Mouse (Mus musculus) cerebellum, adult 8-10 months (tissue): ENCODE measurements at regions not wholly inside any gene's neighbourhood (a gene's known extent, or its start where the extent isn't known, plus 50 kb on each side); places are given as distances from the start of the nearest gene placed in this dataset.
A peak's percentile ranks its signal among the peaks of the same experiment; 100 is the strongest.

ENCODE experiments used
- DNase-seq: peaks from one replicate; pipeline ENCODE4 v3.0.0; 2022

- DNase-seq = no peak
These were observed 146.0 kb upstream of the Zfp507 start for GRCm38 (mm10) chr7:35948794-35949193.

GRCm38 (mm10) chr7:35948389-35948788 is 145.6 kb upstream of the Zfp507 start:
- DNase-seq = no peak

- no peak for DNase-seq
These were observed 138.3 kb upstream of the Zfp507 start for GRCm38 (mm10) chr7:35941086-35941485.

DNA sequence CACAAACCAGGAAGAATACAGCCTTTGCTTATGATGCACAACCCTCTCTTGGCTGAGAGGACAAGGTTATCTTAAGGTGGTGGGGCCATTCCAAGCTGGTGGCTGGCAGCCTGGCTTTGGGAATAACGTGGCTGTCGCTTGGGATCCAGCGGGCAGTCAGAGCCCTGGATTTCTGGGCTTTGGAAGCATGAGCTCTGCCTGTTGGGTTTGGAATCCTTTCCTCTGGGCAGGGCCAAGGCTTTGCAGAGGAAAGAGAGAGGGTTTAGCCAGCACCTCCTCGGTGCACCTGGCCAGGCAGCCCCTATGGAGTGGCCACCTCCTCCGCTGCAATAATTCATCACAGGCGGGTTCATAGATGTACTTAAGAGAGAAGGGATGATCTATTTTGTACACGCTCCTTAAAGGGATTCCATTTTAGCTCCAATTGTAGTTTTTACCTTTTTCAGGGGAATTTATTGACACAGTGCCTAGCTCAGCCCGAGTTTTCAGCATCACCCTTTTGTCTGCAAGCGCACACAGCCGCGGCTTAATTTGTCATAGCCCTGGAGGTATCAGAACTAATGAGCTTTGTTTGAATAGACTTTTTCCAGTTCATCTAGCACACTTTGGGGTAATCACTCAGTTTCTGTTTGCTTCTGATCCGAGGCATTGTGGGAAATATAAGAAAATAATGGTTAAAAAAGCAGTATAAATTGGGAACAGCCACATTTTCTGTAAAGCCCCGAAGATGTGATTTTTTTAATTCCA is 135.5 kb upstream of the Zfp507 start:
- no peak for DNase-seq

GRCm38 (mm10) chr7:35926749-35927148 is 123.9 kb upstream of the Zfp507 start:
- no peak for DNase-seq

DNA sequence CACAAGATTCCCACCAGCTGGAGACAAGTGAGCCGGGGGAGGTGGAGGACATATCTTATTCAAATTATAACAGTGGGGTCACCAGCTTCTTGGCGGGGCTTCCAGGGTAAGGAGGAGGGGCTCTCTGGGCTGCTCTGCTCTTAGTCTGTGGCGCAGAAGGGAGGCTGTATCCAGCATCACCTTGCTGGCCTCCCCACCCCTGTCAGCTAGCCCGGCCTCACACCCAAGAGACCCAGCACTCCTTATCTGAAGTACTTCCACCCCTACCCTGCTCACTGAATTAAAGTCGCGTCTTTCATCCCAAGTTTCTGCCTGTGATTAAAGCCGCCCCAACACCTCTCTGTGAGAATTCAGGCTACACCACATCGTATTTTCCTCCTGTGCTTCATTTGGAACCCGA is 119.8 kb upstream of the Zfp507 start:
- DNase-seq = no peak

GRCm38 (mm10) chr7:35920884-35921283 is 118.1 kb upstream of the Zfp507 start:
- DNase-seq = no peak

DNA sequence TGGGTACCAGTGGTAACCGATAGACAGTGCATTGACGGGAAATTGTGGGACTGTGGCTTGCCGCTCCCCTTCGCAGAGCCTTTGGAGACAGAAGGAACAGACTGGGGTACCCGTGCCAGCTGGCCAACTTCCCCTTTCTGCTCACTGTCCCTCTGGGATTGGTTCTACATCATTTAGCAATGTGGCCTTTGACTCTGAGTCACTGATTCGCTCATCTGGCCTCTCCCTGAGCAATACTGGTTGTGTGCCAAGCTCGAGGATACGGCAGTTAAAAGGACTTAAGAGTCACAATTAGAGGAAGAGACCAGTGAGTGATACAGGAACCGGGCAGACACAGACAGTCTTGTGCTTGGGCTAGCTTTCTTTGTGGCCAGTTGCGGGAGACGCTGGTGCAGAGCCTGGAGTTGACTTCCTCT is 117.4 kb upstream of the Zfp507 start:
- no peak for DNase-seq

DNA sequence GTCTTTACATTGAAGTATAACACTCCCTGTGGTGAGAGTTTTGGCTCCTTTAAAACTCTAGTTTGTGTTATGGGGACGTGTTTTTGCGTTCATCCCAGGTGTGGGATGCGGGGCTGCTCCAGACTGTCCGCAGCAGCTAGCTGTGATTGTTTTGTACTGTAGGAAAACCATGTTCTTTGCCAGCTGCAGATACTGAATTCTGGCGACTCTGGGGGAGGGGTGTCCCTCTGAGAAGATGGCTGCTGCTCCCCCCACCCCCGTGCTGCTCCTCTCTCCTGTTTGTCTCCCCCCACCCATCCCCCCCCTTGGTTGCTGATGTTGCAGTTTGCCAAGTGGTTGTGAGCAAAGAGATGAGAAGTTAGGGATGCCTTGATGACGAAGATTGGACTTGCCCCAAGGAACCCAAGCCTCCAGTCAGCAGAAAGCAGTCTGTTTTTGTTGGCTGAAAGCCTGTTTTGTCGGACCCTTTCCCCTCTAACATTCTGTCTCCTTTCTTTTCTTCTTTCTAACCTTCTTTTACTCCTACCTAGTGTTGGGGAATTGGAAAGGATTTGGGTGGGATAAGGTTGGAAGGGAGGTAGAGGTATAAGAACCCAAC is 107.4 kb upstream of the Zfp507 start:
- no peak for DNase-seq

DNA sequence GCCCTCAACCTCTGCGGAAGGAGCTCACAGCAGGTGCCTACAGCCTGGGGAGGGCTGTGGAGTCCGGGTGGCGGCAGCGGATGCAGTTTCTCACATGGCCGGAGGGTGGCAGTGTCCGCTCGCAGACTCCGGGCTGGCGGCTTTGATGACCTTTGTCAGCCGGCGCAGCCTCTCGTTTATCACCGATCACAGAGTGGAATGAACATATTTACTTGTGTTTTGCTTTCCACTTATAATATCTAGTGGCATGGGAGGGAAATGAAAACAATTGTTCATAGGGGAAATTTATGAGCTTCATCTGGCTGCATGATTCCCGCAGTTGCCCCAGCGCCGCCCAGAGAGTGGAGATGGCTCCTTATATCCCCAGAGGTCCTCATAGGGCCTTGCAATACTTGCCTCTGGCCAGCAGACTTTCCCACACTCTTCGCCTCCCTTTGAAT is 99.2 kb upstream of the Zfp507 start:
- DNase-seq = peak; percentile 60

DNA sequence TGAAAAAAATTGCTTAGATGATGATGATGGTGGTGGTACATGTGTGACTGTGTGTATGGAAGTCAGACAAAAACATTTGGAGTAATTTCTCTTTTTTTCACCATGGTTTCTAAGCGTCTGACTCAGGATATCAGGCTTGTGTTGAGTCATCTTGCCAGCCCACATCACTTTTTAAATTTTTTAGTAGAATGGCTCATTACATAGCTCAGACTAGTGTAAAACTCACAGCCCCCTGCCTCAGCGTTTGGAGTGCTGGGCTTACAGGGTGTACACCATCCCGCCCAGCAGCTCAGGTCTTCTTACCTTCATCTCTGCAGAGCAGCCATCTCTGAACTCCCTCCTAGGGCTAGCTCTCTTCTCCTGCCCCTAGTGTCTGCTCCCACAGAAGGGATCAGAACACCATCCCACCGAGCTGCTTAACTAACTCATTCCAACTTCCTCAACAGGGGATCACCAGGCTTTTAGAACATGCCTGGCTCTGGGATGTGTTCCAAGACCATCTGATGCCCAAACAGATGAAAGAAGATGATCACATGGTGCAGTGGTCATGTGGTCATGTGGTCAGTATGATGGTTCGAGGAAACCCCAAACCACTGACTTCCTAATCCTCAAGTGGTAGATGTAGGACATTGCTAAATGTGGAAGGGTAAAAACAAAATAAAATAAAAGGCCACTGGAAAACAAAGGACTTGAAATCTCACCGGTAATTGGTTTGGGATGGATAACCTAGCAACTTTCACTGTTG is 96.1 kb upstream of the Zfp507 start:
- DNase-seq = no peak

- DNase-seq = no peak
These were observed 90.5 kb upstream of the Zfp507 start for GRCm38 (mm10) chr7:35893292-35893691.

DNA sequence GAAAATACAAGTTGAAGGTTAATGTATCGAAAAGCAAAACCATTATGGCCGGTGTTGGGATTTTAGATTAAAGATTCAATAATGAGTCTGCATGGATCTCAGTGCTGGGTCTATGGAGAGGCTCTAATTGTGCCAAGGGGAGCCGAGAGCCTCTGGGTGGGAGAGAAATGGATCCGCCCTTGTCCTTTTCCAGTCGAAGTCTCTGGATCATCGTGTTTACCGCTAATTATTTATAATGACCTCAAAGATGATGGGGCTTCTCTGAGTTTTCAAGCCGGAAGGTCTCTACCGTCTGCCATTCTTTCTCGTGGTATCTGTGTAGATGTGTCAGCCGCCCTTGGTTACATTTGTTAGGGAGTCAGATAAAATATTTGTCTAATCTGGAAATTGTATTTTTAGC is 83.2 kb upstream of the Zfp507 start:
- DNase-seq = no peak

- DNase-seq = peak; percentile 40
These were observed 77.0 kb upstream of the Zfp507 start for GRCm38 (mm10) chr7:35879755-35880304.

GRCm38 (mm10) chr7:35878164-35878563 is 75.4 kb upstream of the Zfp507 start:
- DNase-seq = no peak

GRCm38 (mm10) chr7:35861049-35861448 is 58.2 kb upstream of the Zfp507 start:
- no peak for DNase-seq

DNA sequence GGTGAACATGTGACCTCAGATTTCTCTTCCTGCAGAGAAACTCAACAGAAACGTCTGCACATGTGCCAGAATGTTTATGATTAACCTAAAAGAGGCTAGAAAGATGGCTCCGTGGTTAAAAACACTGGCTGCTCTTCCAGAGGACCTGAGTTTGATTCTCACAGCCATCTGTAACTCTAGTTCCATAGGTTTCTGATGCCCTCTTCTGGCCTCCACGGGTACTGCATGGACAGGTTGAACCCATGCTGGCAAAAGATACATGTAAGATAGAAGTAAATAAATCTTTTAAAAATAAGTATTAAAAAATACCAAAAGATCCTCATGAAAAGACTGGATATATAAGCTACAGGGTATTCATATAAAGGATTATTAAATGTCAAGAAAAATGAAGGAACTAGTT is 56.8 kb upstream of the Zfp507 start:
- DNase-seq = no peak

GRCm38 (mm10) chr7:35857693-35858092 is 54.9 kb upstream of the Zfp507 start:
- no peak for DNase-seq
